Mouse (Mus musculus) ES-E14 (cell line): ENCODE measurements around the gene Sbno2. TPM values are rescaled to one million over a fixed set of nuclear protein-coding genes. Genes with fewer than 3 reads are reported as not detected.

Experiments used
- DNase-seq: peaks from one replicate; pipeline ENCODE4 v3.0.0-alpha.2; 2013; ENCODE audit warnings: low read depth, low spot score
- H3K27ac ChIP-seq: 2 replicates; pipeline ENCODE4 v1.5.1; 2012; ENCODE audit warnings: low read depth, mild to moderate bottlenecking, low read length, moderate library complexity, mixed read lengths; ENCODE audit not compliant: poor library complexity, insufficient read depth, severe bottlenecking
- H3K36me3 ChIP-seq: 2 replicates; pipeline ENCODE4 v1.6.1; 2012; ENCODE audit warnings: mild to moderate bottlenecking, low read length, moderate library complexity, mixed read lengths; ENCODE audit not compliant: control insufficient read depth, poor library complexity, insufficient read depth, severe bottlenecking
- H3K4me1 ChIP-seq, 2 experiments: fragments of 150-350 bp in 1 of 2; sonication (generic) in 1 of 2; 2 replicates each; pipeline ENCODE4 v1.6.1; 2012; ENCODE audit warnings: low read length in 2 of 2, mild to moderate bottlenecking in 1 of 2, mixed read lengths in 1 of 2; ENCODE audit not compliant: control insufficient read depth in 2 of 2, insufficient read depth in 2 of 2, poor library complexity in 1 of 2
- H3K4me3 ChIP-seq, 2 experiments: fragments of 150-350 bp in 1 of 2; sonication (generic) in 1 of 2; 2 replicates each; pipeline ENCODE4 v1.5.1; 2012; ENCODE audit warnings: low read length in 2 of 2, low read depth in 1 of 2, mild to moderate bottlenecking in 1 of 2, mixed read lengths in 1 of 2; ENCODE audit not compliant: insufficient read depth in 1 of 2, poor library complexity in 1 of 2, severe bottlenecking in 1 of 2
- H3K9ac ChIP-seq: 2 replicates; pipeline ENCODE4 v1.6.1; 2012; ENCODE audit warnings: low read depth, mild to moderate bottlenecking, low read length, mixed read lengths; ENCODE audit not compliant: poor library complexity, insufficient read depth, severe bottlenecking
- H3K9me3 ChIP-seq: fragments of 150-350 bp; sonication (generic); 2 replicates; pipeline ENCODE4 v1.6.1; 2012; ENCODE audit warnings: low read depth, mild to moderate bottlenecking, low read length; ENCODE audit not compliant: control insufficient read depth, insufficient read depth
- CHD2 ChIP-seq: IDR thresholded peaks from 2 replicates; pipeline ENCODE4 v1.6.1; 2014; ENCODE audit warnings: mild to moderate bottlenecking, low read depth, low read length, inconsistent platforms
- HCFC1 ChIP-seq: IDR thresholded peaks from 2 replicates; pipeline ENCODE4 v1.6.1; 2012; ENCODE audit warnings: low read length, inconsistent platforms, borderline replicate concordance; ENCODE audit not compliant: insufficient read depth
- MAFK ChIP-seq: IDR thresholded peaks from 2 replicates; pipeline ENCODE4 v1.6.1; 2014; ENCODE audit warnings: mild to moderate bottlenecking, low read depth, low read length, inconsistent platforms; ENCODE audit not compliant: insufficient read depth
- ZC3H11A ChIP-seq: IDR thresholded peaks from 2 replicates; pipeline ENCODE4 v1.6.1; 2012; ENCODE audit warnings: low read depth, mild to moderate bottlenecking, inconsistent platforms, low read length, borderline replicate concordance
- ZNF384 ChIP-seq: IDR thresholded peaks from 2 replicates; pipeline ENCODE4 v1.6.1; 2012; ENCODE audit warnings: low read depth, low read length, inconsistent platforms
- in situ Hi-C, 2 experiments: fragments of 600-800 bp; cut with MboI; formaldehyde crosslinking; loops; one replicate each; pipeline ENCODE4 v1.15.1; 2025; ENCODE audit warnings: low sequenced_read_pairs in 2 of 2, inconsistent platforms in 1 of 2; ENCODE audit not compliant: unreplicated experiment in 2 of 2
- total RNA-seq: library from RNA; depleted of rRNA; stranded (reverse); fragments of 300-350 nt; gene quantifications from 2 replicates; pipeline ENCODE4 v1.2.3, GENCODE M21; 2012

The Sbno2 gene
- total RNA-seq, 1 experiment: 36.6 TPM

DNA sequence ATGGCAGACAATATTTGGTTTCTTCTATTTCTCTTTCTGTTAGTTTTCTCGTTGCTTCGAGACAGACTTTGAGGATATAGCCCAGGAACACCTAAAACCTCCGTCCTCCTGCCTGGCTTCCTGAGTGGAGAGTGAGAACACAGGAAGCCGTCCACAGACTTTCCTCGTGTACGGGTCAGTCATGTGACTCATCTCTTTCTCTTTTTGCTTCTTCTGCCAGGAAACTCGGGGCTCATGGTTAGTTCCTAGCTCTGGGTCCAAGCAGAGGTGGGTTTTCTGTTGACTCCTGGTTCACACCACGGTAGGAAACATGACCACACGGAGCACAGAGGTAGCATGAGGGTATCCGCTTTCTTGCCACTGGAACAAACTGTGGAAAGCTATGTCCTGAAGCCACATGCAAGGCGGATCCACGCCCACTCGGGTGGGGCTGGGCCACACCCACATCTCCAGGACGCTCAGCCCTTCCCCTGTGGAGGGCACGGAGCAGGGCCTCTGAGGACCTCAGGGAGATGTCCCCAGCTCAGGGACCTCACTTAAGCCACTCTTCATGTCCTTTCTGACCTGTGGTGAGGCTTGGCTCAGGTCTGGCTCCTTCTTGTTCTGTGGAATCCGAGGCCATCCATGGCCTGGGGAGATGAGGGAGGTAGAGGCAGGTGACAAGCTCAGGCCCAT is 24.8 kb downstream of the Sbno2 start:
- DNase-seq: no peak
- Histone ChIP-seq H3K9me3 (no peaks in the 10 kb centered on the region), H3K27ac (no peak overlapping the region), H3K4me1 (peaks cover 0 to 16% of the 10 kb centered on the region in 2 experiments; a peak in 2 of 4 replicates), H3K9ac (peak overlapping the region; percentile 5; the same call in 1 of the 2 replicates), H3K4me3 (no peak overlapping the region), H3K36me3 (peaks cover 27% of the 10 kb centered on the region; the same call in 1 of the 2 replicates)
- in situ Hi-C loops: no loop called here
- TF ChIP-seq MAFK (no peak), ZC3H11A (no peak), CHD2 (no peak), HCFC1 (no peak), ZNF384 (no peak)

GRCm38 (mm10) chr10:80078366-80078765 is 27.0 kb downstream of the Sbno2 start:
- Histone ChIP-seq H3K36me3 (peaks cover 24% of the 10 kb centered on the region; the same call in 1 of the 2 replicates), H3K27ac (no peak overlapping the region), H3K4me1 (peaks cover 4 to 24% of the 10 kb centered on the region in 2 experiments; a peak in 2 of 4 replicates), H3K9me3 (no peaks in the 10 kb centered on the region), H3K4me3 (no peak overlapping the region), H3K9ac (no peak overlapping the region)
- DNase-seq: no peak
- in situ Hi-C loops: no loop called here
- TF ChIP-seq MAFK: no peak
- TF ChIP-seq HCFC1: no peak
- no peak for TF ChIP-seq ZNF384
- TF ChIP-seq ZC3H11A: no peak
- TF ChIP-seq CHD2: no peak

GRCm38 (mm10) chr10:80077312-80077711 is 28.1 kb downstream of the Sbno2 start:
- peaks cover 23% of the 10 kb centered on the region; the same call in 1 of the 2 replicates for H3K36me3 ChIP-seq
- no peak overlapping the region for H3K27ac ChIP-seq
- no peak overlapping the region for H3K9ac ChIP-seq
- in situ Hi-C loops: no loop called here
- TF ChIP-seq HCFC1 (no peak), CHD2 (no peak), MAFK (no peak), ZNF384 (no peak), ZC3H11A (no peak)
- no peak overlapping the region for H3K4me3 ChIP-seq
- H3K4me1 ChIP-seq: peaks cover 6 to 30% of the 10 kb centered on the region in 2 experiments; a peak in 3 of 4 replicates
- no peak for DNase-seq
- no peaks in the 10 kb centered on the region for H3K9me3 ChIP-seq

- TF ChIP-seq MAFK (no peak), HCFC1 (no peak), CHD2 (no peak), ZC3H11A (no peak), ZNF384 (no peak)
- H3K36me3 ChIP-seq: peaks cover 28% of the 10 kb centered on the region; the same call in 1 of the 2 replicates
- 0 out of 2 replicates have a peak overlapping the region, but pooled peaks have one; percentile 2 for H3K27ac ChIP-seq
- no peaks in the 10 kb centered on the region for H3K9me3 ChIP-seq
- DNase-seq: no peak
- H3K9ac ChIP-seq: no peak overlapping the region
- in situ Hi-C loops: no loop called here
- H3K4me1 ChIP-seq: peaks cover 6 to 30% of the 10 kb centered on the region in 2 experiments; a peak in 3 of 4 replicates
- H3K4me3 ChIP-seq: no peak overlapping the region
These were observed 29.0 kb downstream of the Sbno2 start for GRCm38 (mm10) chr10:80076386-80076785.
